Mouse (Mus musculus): ENCODE results near the gene Nr2f1. TPM values are rescaled to one million over a fixed set of nuclear protein-coding genes. Genes with fewer than 3 reads are reported as not detected.

Nr2f1 gene
- total and polyA plus RNA-seq, 3 experiments = not detected

- DNase-seq (ENCODE audit: extremely low read depth) = no peak
- no peak for TF ChIP-seq CHD2 (IDR thresholded peaks at IDR 0.05; ENCODE audit: low read length)
- no peak for TF ChIP-seq MXI1 (IDR thresholded peaks at IDR 0.05; ENCODE audit: low read depth, low read length)
- TF ChIP-seq SIN3A (IDR thresholded peaks at IDR 0.05; ENCODE audit: low read length) = no peak
- TF ChIP-seq CTCF (conservative IDR thresholded peaks at IDR 0.05 in 1 of 2, IDR thresholded peaks at IDR 0.05 in 1 of 2; ENCODE audit: low read depth in 2 of 2, low read length in 2 of 2) = no peak
- no peak for TF ChIP-seq ZNF384 (IDR thresholded peaks at IDR 0.05; ENCODE audit: low read depth, low read length)
- no peak for TF ChIP-seq ZKSCAN1 (IDR thresholded peaks at IDR 0.05; ENCODE audit: borderline replicate concordance, low read depth, low read length)
- no peak for TF ChIP-seq IRF4 (IDR thresholded peaks at IDR 0.05; ENCODE audit: low read depth, low read length)
- no peak for TF ChIP-seq MEF2A (IDR thresholded peaks at IDR 0.05; ENCODE audit: borderline replicate concordance, low read depth, low read length)
- TF ChIP-seq POLR2AphosphoS2 (IDR thresholded peaks at IDR 0.05; ENCODE audit: low read depth, low read length) = no peak
- TF ChIP-seq TCF12 (IDR thresholded peaks at IDR 0.05; ENCODE audit: low read depth, low read length) = no peak
- TF ChIP-seq HCFC1 (IDR thresholded peaks at IDR 0.05; ENCODE audit: low read depth, low read length) = no peak
- no peak for TF ChIP-seq TBP (conservative IDR thresholded peaks at IDR 0.05; ENCODE audit: low read depth, low read length)
- TF ChIP-seq SMC3 (IDR thresholded peaks at IDR 0.05; ENCODE audit: low read depth, low read length) = no peak
- no peak for TF ChIP-seq MYC (IDR thresholded peaks at IDR 0.05; ENCODE audit: low read depth, low read length)
- no peak for TF ChIP-seq RCOR1 (conservative IDR thresholded peaks at IDR 0.05; ENCODE audit: low read depth, low read length)
- no peak for TF ChIP-seq NELFE (IDR thresholded peaks at IDR 0.05; ENCODE audit: low read depth, low read length)
- no peak for TF ChIP-seq ZMIZ1 (IDR thresholded peaks at IDR 0.05; ENCODE audit: low read depth, low read length)
- no peak for TF ChIP-seq JUND (conservative IDR thresholded peaks at IDR 0.05; ENCODE audit: low read depth, low read length)
- TF ChIP-seq RAD21 (IDR thresholded peaks at IDR 0.05; ENCODE audit: low read depth, low read length) = no peak
- in situ Hi-C loops (cut with MboI; ENCODE audit: low pct_ligation_motif_present, low pct_unique_long_range_greater_than_20kb, low sequenced_read_pairs) (no loop called here), dilution Hi-C loops (cut with MboI; ENCODE audit: extremely low pct_ligation_motif_present, extremely low pct_unique_long_range_greater_than_20kb, low sequenced_read_pairs) (no loop called here)
- Histone ChIP-seq H3K79me2 (replicated peaks; ENCODE audit: control insufficient read depth, extremely low read depth, insufficient read depth, poor library complexity, severe bottlenecking) (no peaks in the 10 kb centered on the region), H3K4me3 (replicated peaks in 1 of 3; ENCODE audit: low read depth in 2 of 3, low read length in 2 of 3, poor library complexity in 1 of 3) (no peak overlapping the region), H3K27ac (ENCODE audit: insufficient read depth, low read depth) (no peak overlapping the region), H3K4me1 (ENCODE audit: control insufficient read depth in 1 of 2, insufficient read depth in 2 of 2) (no peaks in the 10 kb centered on the region), H3K27me3 (replicated peaks) (no peaks in the 10 kb centered on the region), H3K4me2 (ENCODE audit: insufficient read depth, low read depth, poor library complexity, severe bottlenecking) (no peak overlapping the region), H3K9ac (ENCODE audit: insufficient read depth, low read depth) (no peak overlapping the region), H3K9me3 (replicated peaks; ENCODE audit: low read length) (no peaks in the 10 kb centered on the region), H3K36me3 (replicated peaks in 1 of 2; ENCODE audit: control insufficient read depth in 1 of 2, insufficient read depth in 1 of 2, low read length in 1 of 2) (no peaks in the 10 kb centered on the region)
Observed at GRCm38 (mm10) chr13:78172861-78173260, 26.7 kb downstream of the Nr2f1 start.

GRCm38 (mm10) chr13:78171984-78172636 is 27.4 kb downstream of the Nr2f1 start:
- in situ Hi-C loops (cut with MboI; ENCODE audit: low pct_ligation_motif_present, low pct_unique_long_range_greater_than_20kb, low sequenced_read_pairs) = no loop called here
- no peaks in the 10 kb centered on the region for H3K27me3 ChIP-seq (replicated peaks)

More at GRCm38 (mm10) chr13:78171984-78172636, 27.4 kb downstream of the Nr2f1 start:
- no peak for TF ChIP-seq KAT2A (IDR thresholded peaks at IDR 0.05; ENCODE audit: insufficient replicate concordance, low read length)
- no peak for TF ChIP-seq E2F4 (IDR thresholded peaks at IDR 0.05; ENCODE audit: insufficient replicate concordance, low read depth, low read length)
- TF ChIP-seq ETS1 (conservative IDR thresholded peaks at IDR 0.05; ENCODE audit: low read depth, low read length) = no peak
- TF ChIP-seq MXI1 (IDR thresholded peaks at IDR 0.05; ENCODE audit: low read depth, low read length) = no peak
- TF ChIP-seq ZKSCAN1 (IDR thresholded peaks at IDR 0.05; ENCODE audit: borderline replicate concordance, low read depth, low read length) = no peak
- no peak for TF ChIP-seq CTCF (conservative IDR thresholded peaks at IDR 0.05 in 1 of 2, IDR thresholded peaks at IDR 0.05 in 1 of 2; ENCODE audit: low read depth in 2 of 2, low read length in 2 of 2)
- TF ChIP-seq BHLHE40 (IDR thresholded peaks at IDR 0.05; ENCODE audit: low read depth, low read length) = no peak
- TF ChIP-seq ZNF384 (IDR thresholded peaks at IDR 0.05; ENCODE audit: low read depth, low read length) = no peak
- no peak for TF ChIP-seq SIN3A (IDR thresholded peaks at IDR 0.05; ENCODE audit: low read length)
- TF ChIP-seq RCOR1 (conservative IDR thresholded peaks at IDR 0.05; ENCODE audit: low read depth, low read length) = no peak
- TF ChIP-seq TCF12 (IDR thresholded peaks at IDR 0.05; ENCODE audit: low read depth, low read length) = no peak
- H3K4me3 ChIP-seq (replicated peaks in 1 of 3; ENCODE audit: low read depth in 2 of 3, low read length in 2 of 3, poor library complexity in 1 of 3) = no peak overlapping the region
- no peak overlapping the region for H3K9ac ChIP-seq (ENCODE audit: insufficient read depth, low read depth)
- H3K9me3 ChIP-seq (replicated peaks; ENCODE audit: low read length) = no peaks in the 10 kb centered on the region
- H3K4me2 ChIP-seq (ENCODE audit: insufficient read depth, low read depth, poor library complexity, severe bottlenecking) = no peak overlapping the region
- no peaks in the 10 kb centered on the region for H3K4me1 ChIP-seq (ENCODE audit: control insufficient read depth in 1 of 2, insufficient read depth in 2 of 2)
- H3K27ac ChIP-seq (ENCODE audit: insufficient read depth, low read depth) = no peak overlapping the region
- DNase-seq (ENCODE audit: extremely low read depth) = no peak
- no peaks in the 10 kb centered on the region for H3K79me2 ChIP-seq (replicated peaks; ENCODE audit: control insufficient read depth, extremely low read depth, insufficient read depth, poor library complexity, severe bottlenecking)
- no peaks in the 10 kb centered on the region for H3K36me3 ChIP-seq (replicated peaks in 1 of 2; ENCODE audit: control insufficient read depth in 1 of 2, insufficient read depth in 1 of 2, low read length in 1 of 2)
- dilution Hi-C loops (cut with MboI; ENCODE audit: extremely low pct_ligation_motif_present, extremely low pct_unique_long_range_greater_than_20kb, low sequenced_read_pairs) = no loop called here

Data from CH12.LX (cell line).